Mouse (Mus musculus) ES-E14 (cell line): ENCODE measurements at regions not wholly inside any gene's neighbourhood (a gene's known extent, or its start where the extent isn't known, plus 50 kb on each side); places are given as distances from the start of the nearest gene placed in this dataset.

ENCODE experiments used
- DNase-seq: peaks from one replicate; pipeline ENCODE4 v3.0.0-alpha.2; 2013; ENCODE audit warnings: low read depth, low spot score
- H3K27ac ChIP-seq: 2 replicates; pipeline ENCODE4 v1.5.1; 2012; ENCODE audit warnings: low read depth, mild to moderate bottlenecking, low read length, moderate library complexity, mixed read lengths; ENCODE audit not compliant: poor library complexity, insufficient read depth, severe bottlenecking
- H3K36me3 ChIP-seq: 2 replicates; pipeline ENCODE4 v1.6.1; 2012; ENCODE audit warnings: mild to moderate bottlenecking, low read length, moderate library complexity, mixed read lengths; ENCODE audit not compliant: control insufficient read depth, poor library complexity, insufficient read depth, severe bottlenecking
- H3K4me1 ChIP-seq, 2 experiments: fragments of 150-350 bp in 1 of 2; sonication (generic) in 1 of 2; 2 replicates each; pipeline ENCODE4 v1.6.1; 2012; ENCODE audit warnings: low read length in 2 of 2, mild to moderate bottlenecking in 1 of 2, mixed read lengths in 1 of 2; ENCODE audit not compliant: control insufficient read depth in 2 of 2, insufficient read depth in 2 of 2, poor library complexity in 1 of 2
- H3K4me3 ChIP-seq, 2 experiments: fragments of 150-350 bp in 1 of 2; sonication (generic) in 1 of 2; 2 replicates each; pipeline ENCODE4 v1.5.1; 2012; ENCODE audit warnings: low read length in 2 of 2, low read depth in 1 of 2, mild to moderate bottlenecking in 1 of 2, mixed read lengths in 1 of 2; ENCODE audit not compliant: insufficient read depth in 1 of 2, poor library complexity in 1 of 2, severe bottlenecking in 1 of 2
- H3K9ac ChIP-seq: 2 replicates; pipeline ENCODE4 v1.6.1; 2012; ENCODE audit warnings: low read depth, mild to moderate bottlenecking, low read length, mixed read lengths; ENCODE audit not compliant: poor library complexity, insufficient read depth, severe bottlenecking
- H3K9me3 ChIP-seq: fragments of 150-350 bp; sonication (generic); 2 replicates; pipeline ENCODE4 v1.6.1; 2012; ENCODE audit warnings: low read depth, mild to moderate bottlenecking, low read length; ENCODE audit not compliant: control insufficient read depth, insufficient read depth
- CHD2 ChIP-seq: IDR thresholded peaks from 2 replicates; pipeline ENCODE4 v1.6.1; 2014; ENCODE audit warnings: mild to moderate bottlenecking, low read depth, low read length, inconsistent platforms
- HCFC1 ChIP-seq: IDR thresholded peaks from 2 replicates; pipeline ENCODE4 v1.6.1; 2012; ENCODE audit warnings: low read length, inconsistent platforms, borderline replicate concordance; ENCODE audit not compliant: insufficient read depth
- MAFK ChIP-seq: IDR thresholded peaks from 2 replicates; pipeline ENCODE4 v1.6.1; 2014; ENCODE audit warnings: mild to moderate bottlenecking, low read depth, low read length, inconsistent platforms; ENCODE audit not compliant: insufficient read depth
- ZC3H11A ChIP-seq: IDR thresholded peaks from 2 replicates; pipeline ENCODE4 v1.6.1; 2012; ENCODE audit warnings: low read depth, mild to moderate bottlenecking, inconsistent platforms, low read length, borderline replicate concordance
- ZNF384 ChIP-seq: IDR thresholded peaks from 2 replicates; pipeline ENCODE4 v1.6.1; 2012; ENCODE audit warnings: low read depth, low read length, inconsistent platforms
- in situ Hi-C, 2 experiments: fragments of 600-800 bp; cut with MboI; formaldehyde crosslinking; loops; one replicate each; pipeline ENCODE4 v1.15.1; 2025; ENCODE audit warnings: low sequenced_read_pairs in 2 of 2, inconsistent platforms in 1 of 2; ENCODE audit not compliant: unreplicated experiment in 2 of 2

DNA sequence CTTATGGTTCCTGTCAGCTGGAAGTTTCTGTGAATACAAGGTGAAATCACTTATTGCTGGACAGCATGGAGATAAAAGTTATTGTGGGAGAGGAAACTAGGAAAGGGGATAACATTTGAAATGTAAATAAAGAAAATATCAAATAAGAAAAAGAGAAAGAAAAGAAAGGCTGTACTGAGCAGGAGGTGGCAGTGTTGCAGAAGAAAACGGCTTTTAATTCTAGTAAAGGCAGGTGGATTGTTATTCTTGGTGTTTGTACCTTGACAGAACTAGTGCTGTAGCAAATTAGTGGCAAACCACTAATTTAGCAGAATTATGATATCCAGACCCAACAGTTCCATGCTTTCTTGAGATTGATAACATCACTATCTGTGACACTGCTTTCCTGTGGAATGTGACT lies 52.6 kb downstream of the Gm10358 start:
- Histone ChIP-seq H3K4me3 (no peak overlapping the region), H3K9me3 (no peaks in the 10 kb centered on the region), H3K27ac (no peak overlapping the region), H3K36me3 (no peaks in the 10 kb centered on the region), H3K4me1 (no peaks in the 10 kb centered on the region), H3K9ac (no peak overlapping the region)
- no peak for DNase-seq
- TF ChIP-seq HCFC1 (no peak), MAFK (no peak), CHD2 (no peak), ZNF384 (no peak), ZC3H11A (no peak)
- in situ Hi-C loops, result no loop called here

DNA sequence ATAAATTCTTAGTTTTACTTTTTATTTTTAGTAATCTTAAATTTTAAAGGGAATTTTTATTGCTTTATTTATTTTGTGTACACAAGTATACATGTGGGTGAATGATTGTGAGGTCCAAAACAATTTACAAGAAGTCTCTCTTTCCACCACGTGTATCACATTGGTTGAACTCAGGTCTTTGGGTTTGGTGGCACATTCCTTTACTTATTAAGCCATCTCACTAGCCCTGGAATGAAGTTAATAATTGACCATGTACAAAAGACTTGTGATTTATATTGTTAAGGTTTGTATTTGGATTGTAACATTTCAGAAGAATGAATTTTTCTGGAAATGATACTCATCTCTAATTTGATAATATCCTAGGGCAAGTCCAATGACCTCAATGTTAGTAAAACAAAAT lies 56.2 kb downstream of the Gm10358 start:
- Histone ChIP-seq H3K27ac (no peak overlapping the region), H3K9me3 (no peaks in the 10 kb centered on the region), H3K9ac (no peak overlapping the region), H3K4me3 (no peak overlapping the region), H3K4me1 (no peaks in the 10 kb centered on the region), H3K36me3 (no peaks in the 10 kb centered on the region)
- in situ Hi-C loops, result no loop called here
- no peak for TF ChIP-seq MAFK
- no peak for DNase-seq

DNA sequence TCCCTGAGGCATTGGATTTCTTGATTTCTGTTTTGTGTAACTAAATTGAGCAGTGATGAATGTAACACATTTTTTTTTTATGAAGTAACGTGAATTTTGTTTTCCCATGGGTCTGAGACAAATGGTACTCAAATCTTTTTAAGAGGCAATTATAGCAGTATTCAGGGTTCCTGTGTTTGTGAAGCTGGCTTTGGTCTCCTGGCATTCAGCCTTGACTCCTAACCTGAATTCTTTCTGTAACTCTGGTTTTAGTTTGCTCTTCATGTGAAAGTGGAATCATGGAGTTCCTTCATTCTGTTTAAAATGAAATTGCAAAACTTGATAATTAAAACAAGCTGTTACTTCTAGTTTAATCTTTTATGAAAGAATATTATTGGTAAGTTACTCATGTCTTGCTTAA lies 58.3 kb downstream of the Gm10358 start:
- H3K9me3 ChIP-seq, result no peaks in the 10 kb centered on the region
- H3K36me3 ChIP-seq, result no peaks in the 10 kb centered on the region
- no peak overlapping the region for H3K27ac ChIP-seq
- in situ Hi-C loops, result no loop called here
- H3K4me3 ChIP-seq, result no peak overlapping the region
- no peaks in the 10 kb centered on the region for H3K4me1 ChIP-seq
- H3K9ac ChIP-seq, result no peak overlapping the region
- no peak for DNase-seq
- TF ChIP-seq ZNF384 (no peak), ZC3H11A (no peak)

DNA sequence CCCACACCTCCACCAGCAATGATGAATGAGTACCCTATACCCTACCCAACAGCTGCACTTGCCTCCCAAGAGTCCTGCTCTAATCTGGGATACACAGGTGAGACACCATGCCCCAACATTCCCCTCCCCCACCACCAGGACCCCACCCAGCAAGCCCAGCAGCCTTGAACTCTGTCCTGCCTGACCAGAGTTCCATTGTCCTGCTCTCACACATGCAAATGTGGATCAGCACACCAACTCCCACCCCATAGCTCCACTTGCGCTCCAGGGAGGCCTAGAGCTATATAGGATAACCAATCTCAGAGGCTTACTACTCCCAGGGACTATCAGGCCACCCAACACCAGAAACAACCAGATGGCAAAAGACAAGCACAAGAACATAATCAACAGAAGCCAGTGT lies 85.8 kb downstream of the Gm10358 start:
- in situ Hi-C loops, result no loop called here
- no peaks in the 10 kb centered on the region for H3K36me3 ChIP-seq

DNA sequence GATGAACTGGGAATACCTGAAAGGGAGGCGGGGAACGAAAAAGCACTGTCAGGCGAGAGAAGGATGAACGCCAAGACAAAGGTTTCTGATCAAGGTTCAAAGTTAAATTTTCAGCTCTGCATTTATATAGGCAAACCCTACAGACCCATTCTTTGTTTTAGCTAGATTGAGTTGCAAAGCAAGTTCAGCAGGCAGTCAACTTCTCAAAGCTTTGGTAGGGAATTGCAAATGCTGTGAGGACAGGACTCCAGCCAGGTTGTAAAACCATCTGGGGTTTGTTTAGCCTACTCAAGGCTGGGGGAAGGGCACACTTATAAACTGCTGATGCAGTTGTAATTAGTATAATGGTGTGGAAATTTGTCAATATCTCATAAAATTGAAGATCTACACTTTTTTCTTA lies 87.9 kb downstream of the Gm10358 start:
- in situ Hi-C loops, result no loop called here
- no peak overlapping the region for H3K9ac ChIP-seq
- H3K27ac ChIP-seq, result no peak overlapping the region
- no peak for DNase-seq
- no peaks in the 10 kb centered on the region for H3K36me3 ChIP-seq
- H3K4me3 ChIP-seq, result no peak overlapping the region
- no peaks in the 10 kb centered on the region for H3K9me3 ChIP-seq
- TF ChIP-seq ZNF384 (no peak), MAFK (no peak)
- H3K4me1 ChIP-seq, result no peaks in the 10 kb centered on the region; a peak in 1 of 4 replicates

More for the DNA sequence above, 85.8 kb downstream of the Gm10358 start:
- Histone ChIP-seq H3K4me1 (no peaks in the 10 kb centered on the region; a peak in 1 of 4 replicates), H3K27ac (no peak overlapping the region), H3K4me3 (no peak overlapping the region), H3K9me3 (no peaks in the 10 kb centered on the region), H3K9ac (no peak overlapping the region)
- TF ChIP-seq ZC3H11A (no peak), CHD2 (no peak), HCFC1 (no peak), ZNF384 (no peak), MAFK (no peak)
- DNase-seq, result no peak
